Mouse (Mus musculus) testis, adult 2 months (tissue): Measurements from ENCODE around the gene Etnppl.

Source experiments
- CTCF ChIP-seq: fragments of 200-500 bp; IDR thresholded peaks from 2 replicates; pipeline ENCODE4 v1.5.1; 2012; ENCODE audit warnings: low read depth, mild to moderate bottlenecking, inconsistent platforms, low read length, moderate library complexity; ENCODE audit not compliant: control insufficient read depth, insufficient read depth, insufficient replicate concordance
- POLR2A ChIP-seq: fragments of 200-500 bp; IDR thresholded peaks from 2 replicates; pipeline ENCODE4 v1.6.1; 2012; ENCODE audit warnings: low read depth, mild to moderate bottlenecking, inconsistent platforms, low read length, moderate library complexity; ENCODE audit not compliant: control insufficient read depth

DNA sequence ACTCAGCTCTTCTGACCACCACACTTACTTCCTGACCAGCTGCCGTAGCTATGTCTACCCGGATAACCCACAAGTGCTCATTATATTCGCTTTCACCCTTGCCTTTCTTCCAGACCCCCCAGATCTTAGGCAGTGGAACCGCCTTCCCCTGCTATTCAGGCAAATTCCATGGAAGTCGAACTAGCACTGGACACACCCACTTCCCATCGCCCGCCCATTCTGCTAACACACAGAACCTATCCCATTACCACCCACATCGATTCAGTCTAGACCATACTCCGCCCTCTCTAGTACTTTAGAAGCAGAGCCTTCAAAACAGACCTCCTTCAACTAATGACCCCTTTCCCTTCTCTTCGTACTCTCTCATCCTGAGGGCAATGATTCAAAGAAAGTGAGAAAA, 15.8 kb upstream of the Etnppl start:
- TF ChIP-seq CTCF (no peak), POLR2A (no peak)
